Mouse (Mus musculus) kidney, embryonic 14.5 days (tissue): Measurements from ENCODE around the gene Tatdn3. TPM values are rescaled to one million over a fixed set of nuclear protein-coding genes. Genes with fewer than 3 reads are reported as not detected.

Experiments used
- ATAC-seq: fragments of 200-750 bp; cut with Nextera tagmentation; 2 replicates; pipeline ENCODE4 v1.8.0; 2017; ENCODE audit warnings: moderate number of reproducible peaks, mild to moderate bottlenecking, moderate TSS enrichment, moderate library complexity; ENCODE audit not compliant: low FRiP score, low TSS enrichment
- H3K27ac ChIP-seq: fragments of 300-500 bp; sonication (generic); 2 replicates; pipeline ENCODE4 v1.5.1; 2014; ENCODE audit warnings: low read depth, mild to moderate bottlenecking, low read length, moderate library complexity, mixed read lengths
- H3K27me3 ChIP-seq: fragments of 300-500 bp; sonication (generic); 2 replicates; pipeline ENCODE4 v1.6.1; 2014; ENCODE audit warnings: mild to moderate bottlenecking, low read length; ENCODE audit not compliant: control insufficient read depth, insufficient read depth
- H3K36me3 ChIP-seq: fragments of 300-500 bp; sonication (generic); 2 replicates; pipeline ENCODE4 v1.6.1; 2014; ENCODE audit warnings: low read length, mixed read lengths; ENCODE audit not compliant: control insufficient read depth, insufficient read depth
- H3K4me1 ChIP-seq: fragments of 300-500 bp; sonication (generic); 2 replicates; pipeline ENCODE4 v1.6.1; 2014; ENCODE audit warnings: low read length, mixed read lengths; ENCODE audit not compliant: control insufficient read depth, insufficient read depth
- H3K4me2 ChIP-seq: fragments of 300-500 bp; sonication (generic); replicated peaks from 2 replicates; pipeline ENCODE4 v1.6.1; 2014; ENCODE audit warnings: low read depth, mild to moderate bottlenecking, low read length
- H3K4me3 ChIP-seq: fragments of 300-500 bp; sonication (generic); 2 replicates; pipeline ENCODE4 v1.5.1; 2014; ENCODE audit warnings: mild to moderate bottlenecking, low read length
- H3K9ac ChIP-seq: fragments of 300-500 bp; sonication (generic); 2 replicates; pipeline ENCODE4 v1.6.1; 2014; ENCODE audit warnings: low read depth, mild to moderate bottlenecking, low read length, moderate library complexity
- H3K9me3 ChIP-seq: fragments of 300-500 bp; sonication (generic); 2 replicates; pipeline ENCODE4 v1.6.1; 2016; ENCODE audit warnings: low read length; ENCODE audit not compliant: control insufficient read depth
- WGBS: fragments of 180-500 bp; shearing (Covaris S2); extraction: QIAGEN DNeasy Blood & Tissue Kit; methylation state at CpG from one replicate; pipeline ENCODE4 v1.1.7; 2014; 5-methylcytosine and 5-hydroxymethylcytosine counted together
- polyA plus RNA-seq: library from polyadenylated mRNA; unstranded; fragments of >200 nt; fragmentation: Nextera tagmentation; extraction: Ambion mirVana; gene quantifications from 2 replicates; pipeline ENCODE4 v1.2.1, GENCODE M21; 2014

Gene Tatdn3
- polyA plus RNA-seq: 12.6 and 13.2 TPM in 2 replicates

DNA sequence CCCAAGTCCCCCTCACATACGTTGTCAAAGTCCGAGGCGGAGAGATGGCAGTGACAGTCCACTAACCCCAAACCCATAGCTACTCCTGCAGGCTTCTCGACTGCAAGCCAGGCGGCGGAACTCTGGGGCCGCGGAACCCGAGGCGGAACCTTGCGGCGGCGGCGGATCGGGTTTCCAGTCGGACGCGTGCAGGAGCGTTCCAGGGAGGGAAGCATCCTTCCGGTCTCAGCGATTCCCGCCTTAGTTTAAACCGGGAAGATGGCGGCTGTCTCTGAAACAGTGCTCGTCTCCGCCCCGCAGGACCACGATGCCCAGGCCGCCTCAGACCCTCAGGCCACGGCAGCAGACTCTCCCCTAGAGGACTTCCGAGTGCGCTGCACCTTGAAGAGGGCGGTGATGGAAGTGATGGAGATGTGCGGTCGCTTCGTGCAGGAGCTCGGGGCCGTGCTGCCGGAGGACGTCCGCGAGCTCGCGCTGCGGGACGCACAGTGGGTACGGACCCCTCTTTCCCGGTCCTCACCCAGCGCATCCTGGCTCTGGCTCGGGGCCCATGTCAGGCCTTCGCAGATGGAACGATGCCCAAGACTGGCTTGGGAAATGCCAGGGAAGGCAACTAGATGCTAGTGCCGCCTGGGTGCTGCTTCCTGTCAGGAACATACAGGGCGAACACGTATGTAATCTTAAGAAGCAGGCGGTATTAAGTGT is at the start of gene Tatdn3, which contains the start of gene Nsl1:
Tatdn3 (minus strand) TSS at position 152 of the 705 bp plus-strand sequence.
Nsl1 (plus strand) TSS at position 232 of the 705 bp plus-strand sequence.
- Histone ChIP-seq H3K9ac (peak within 1 kb of the TSS; percentile 89), H3K4me3 (peak within 1 kb of the TSS; percentile 93), H3K4me1 (peaks cover 8% of the 10 kb centered on the region), H3K4me2 (peak within 1 kb of the TSS; percentile 87), H3K27ac (peak within 1 kb of the TSS; percentile 65), H3K9me3 (no peaks in the 10 kb centered on the region), H3K27me3 (no peaks in the 10 kb centered on the region), H3K36me3 (peaks cover 24% of the 10 kb centered on the region)
- WGBS: under 1% methylated on average over 56 of the region's 56 CpGs
- peak; percentile 91 for ATAC-seq

GRCm38 (mm10) chr1:191111146-191111545 is 48.4 kb upstream of the Tatdn3 start:
- Histone ChIP-seq H3K4me2 (no peak overlapping the region), H3K27me3 (no peaks in the 10 kb centered on the region), H3K9ac (no peak overlapping the region), H3K4me3 (no peak overlapping the region), H3K36me3 (0 out of 2 replicates have a peak, but pooled peaks cover 6% of the 10 kb centered on the region), H3K27ac (peak overlapping the region; percentile 42; the same call in 1 of the 2 replicates), H3K9me3 (no peaks in the 10 kb centered on the region), H3K4me1 (peaks cover 11% of the 10 kb centered on the region; the same call in 1 of the 2 replicates)
- 37% methylated on average over 8 of the region's 8 CpGs for WGBS
- ATAC-seq: peak; percentile 54; the same call in 1 of the 2 replicates

- no peaks in the 10 kb centered on the region for H3K9me3 ChIP-seq
- 86% methylated on average over 9 of the region's 9 CpGs for WGBS
- no peak overlapping the region for H3K4me2 ChIP-seq
Observed at GRCm38 (mm10) chr1:191109907-191110306, 47.2 kb upstream of the Tatdn3 start.

GRCm38 (mm10) chr1:191107306-191107705 is 44.6 kb upstream of the Tatdn3 start:
- no peak overlapping the region for H3K4me2 ChIP-seq
- 62% methylated on average over 10 of the region's 10 CpGs for WGBS
- H3K9ac ChIP-seq: no peak overlapping the region
- H3K4me3 ChIP-seq: no peak overlapping the region
- H3K4me1 ChIP-seq: peaks cover 11% of the 10 kb centered on the region; the same call in 1 of the 2 replicates
- no peak overlapping the region for H3K27ac ChIP-seq
- no peaks in the 10 kb centered on the region for H3K27me3 ChIP-seq
- 0 out of 2 replicates have a peak, but pooled peaks cover 6% of the 10 kb centered on the region for H3K36me3 ChIP-seq
- no peaks in the 10 kb centered on the region for H3K9me3 ChIP-seq
- no peak for ATAC-seq

More at GRCm38 (mm10) chr1:191109907-191110306, 47.2 kb upstream of the Tatdn3 start:
- Histone ChIP-seq H3K27me3 (no peaks in the 10 kb centered on the region), H3K4me3 (no peak overlapping the region), H3K36me3 (0 out of 2 replicates have a peak, but pooled peaks cover 6% of the 10 kb centered on the region), H3K27ac (no peak overlapping the region), H3K4me1 (peaks cover 11% of the 10 kb centered on the region; the same call in 1 of the 2 replicates), H3K9ac (no peak overlapping the region)
- no peak for ATAC-seq

DNA sequence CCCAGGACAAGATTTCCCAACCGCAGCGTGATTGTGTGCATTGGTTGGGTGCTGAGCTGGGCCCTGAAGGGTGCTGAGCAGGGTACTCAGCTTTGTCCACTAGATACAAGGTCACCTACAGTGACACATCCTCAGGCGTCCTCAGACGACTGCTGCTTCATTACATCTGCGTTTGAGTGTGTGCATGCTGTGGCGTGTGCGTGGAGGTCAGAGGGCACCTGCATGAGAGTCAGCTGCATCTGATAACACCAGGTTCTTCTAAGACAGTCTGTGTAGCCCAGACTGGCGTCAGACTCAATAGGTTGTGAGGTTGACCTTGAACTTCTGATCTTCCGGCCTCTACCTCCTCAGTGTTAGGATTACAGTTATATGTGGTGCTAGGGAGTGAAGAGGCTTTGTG is 42.5 kb upstream of the Tatdn3 start:
- no peak for ATAC-seq
- WGBS: 82% methylated on average over 9 of the region's 9 CpGs
- H3K9ac ChIP-seq: no peak overlapping the region

DNA sequence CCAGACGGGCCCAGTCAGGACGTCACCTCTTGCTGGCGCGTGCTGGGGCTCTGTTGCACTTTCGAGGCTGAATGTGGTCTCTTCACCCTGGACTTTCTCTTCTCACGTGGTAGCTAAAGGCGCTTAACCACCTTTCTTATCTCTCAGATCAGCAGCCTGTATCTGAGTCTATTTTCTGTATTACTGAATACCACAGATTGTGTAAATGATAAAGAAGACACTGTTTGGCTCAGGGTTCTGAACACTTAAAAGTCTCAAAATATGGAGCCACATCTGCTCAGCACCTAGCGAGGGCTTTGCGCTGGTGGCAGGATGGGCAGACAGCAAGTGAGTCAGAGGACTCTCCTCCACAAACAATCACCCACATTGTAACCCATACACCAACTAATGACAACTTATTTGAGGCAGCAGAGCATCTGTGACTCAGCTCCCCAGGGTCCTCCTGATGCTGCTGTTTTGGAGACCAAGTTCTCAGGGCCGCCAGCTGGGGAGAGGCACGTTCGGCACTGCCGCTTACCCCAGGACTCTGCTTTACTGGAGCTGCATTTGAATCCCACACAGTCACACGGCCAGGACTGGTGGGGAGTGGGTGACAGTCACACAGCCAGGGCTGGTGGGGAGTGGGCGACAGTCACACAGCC is 40.1 kb upstream of the Tatdn3 start:
- Histone ChIP-seq H3K9ac (no peak overlapping the region), H3K4me1 (peaks cover 6% of the 10 kb centered on the region; the same call in 1 of the 2 replicates), H3K9me3 (no peaks in the 10 kb centered on the region), H3K4me3 (no peak overlapping the region), H3K4me2 (no peak overlapping the region), H3K36me3 (no peaks in the 10 kb centered on the region), H3K27me3 (no peaks in the 10 kb centered on the region), H3K27ac (no peak overlapping the region)
- no peak for ATAC-seq
- 88% methylated on average over 15 of the region's 15 CpGs for WGBS

More for the DNA sequence above, 42.5 kb upstream of the Tatdn3 start:
- Histone ChIP-seq H3K27ac (no peak overlapping the region), H3K36me3 (0 out of 2 replicates have a peak, but pooled peaks cover 6% of the 10 kb centered on the region), H3K4me3 (no peak overlapping the region), H3K9me3 (no peaks in the 10 kb centered on the region), H3K4me2 (no peak overlapping the region), H3K4me1 (no peaks in the 10 kb centered on the region), H3K27me3 (no peaks in the 10 kb centered on the region)

DNA sequence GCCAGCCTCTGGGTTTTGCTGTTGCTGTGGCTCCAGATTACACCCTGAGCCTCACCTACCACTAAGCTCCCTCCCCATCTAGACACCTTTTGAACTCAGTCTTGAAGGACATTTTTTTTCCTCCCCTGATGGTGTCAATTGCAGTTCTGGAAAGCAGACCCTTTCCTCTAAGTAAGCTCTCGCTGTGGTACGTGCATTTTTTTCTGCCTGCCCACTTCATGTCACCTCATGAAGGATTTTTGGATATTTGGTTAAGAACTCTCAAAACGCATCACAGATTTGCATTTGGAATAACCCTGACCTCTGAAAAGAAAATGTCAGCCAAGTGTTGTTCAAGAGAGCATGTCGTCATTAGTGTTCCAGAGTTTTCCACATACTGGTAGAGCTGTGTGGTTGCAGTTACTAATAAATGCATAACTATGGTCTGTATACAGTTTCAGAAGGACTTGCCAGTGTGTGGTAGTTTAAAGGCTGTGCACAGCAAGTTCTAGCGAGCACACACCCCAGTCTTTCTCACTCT is 37.1 kb upstream of the Tatdn3 start:
- peaks cover 14% of the 10 kb centered on the region; the same call in 1 of the 2 replicates for H3K4me1 ChIP-seq
- no peak overlapping the region for H3K9ac ChIP-seq
- H3K4me2 ChIP-seq: no peak overlapping the region
- 63% methylated on average over 5 of the region's 5 CpGs for WGBS
- no peak for ATAC-seq
- no peaks in the 10 kb centered on the region for H3K36me3 ChIP-seq
- H3K9me3 ChIP-seq: no peaks in the 10 kb centered on the region
- no peak overlapping the region for H3K27ac ChIP-seq
- H3K4me3 ChIP-seq: no peak overlapping the region
- no peaks in the 10 kb centered on the region for H3K27me3 ChIP-seq

DNA sequence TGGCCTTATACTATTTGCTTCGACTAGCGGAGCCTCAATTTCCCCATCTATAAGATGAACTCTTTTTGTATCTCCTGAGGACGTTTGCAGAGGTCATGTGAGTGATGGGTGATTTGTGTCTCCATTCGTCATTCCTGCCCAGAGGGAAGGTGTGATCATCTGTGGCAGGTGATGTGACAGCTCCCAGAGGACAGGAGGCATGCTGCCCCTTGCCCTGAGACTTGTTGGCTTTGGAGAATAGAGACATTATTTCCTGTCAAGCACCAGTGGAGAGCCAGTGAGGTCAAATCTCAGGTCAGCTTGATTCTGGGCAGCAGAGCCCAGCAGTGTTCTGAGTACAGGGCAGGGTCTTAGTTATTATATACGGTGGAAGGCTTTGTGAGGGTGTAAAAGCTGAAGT is 36.4 kb upstream of the Tatdn3 start:
- no peak overlapping the region for H3K27ac ChIP-seq
- no peaks in the 10 kb centered on the region for H3K9me3 ChIP-seq
- H3K4me1 ChIP-seq: peaks cover 14% of the 10 kb centered on the region; the same call in 1 of the 2 replicates
- peak overlapping the region; percentile 69 for H3K4me3 ChIP-seq
- no peak overlapping the region for H3K9ac ChIP-seq
- no peaks in the 10 kb centered on the region for H3K36me3 ChIP-seq
- peak overlapping the region; percentile 99 for H3K4me2 ChIP-seq
- H3K27me3 ChIP-seq: no peaks in the 10 kb centered on the region
- WGBS: 35% methylated on average over 5 of the region's 5 CpGs
- ATAC-seq: no peak
